Mouse (Mus musculus): ENCODE measurements around the gene Rasal2. TPM values are rescaled to one million over a fixed set of nuclear protein-coding genes. Genes with fewer than 3 reads are reported as not detected.

Gene Rasal2
- total and polyA plus RNA-seq, 3 experiments: 1.5 to 2.6 (median 1.7) TPM

DNA sequence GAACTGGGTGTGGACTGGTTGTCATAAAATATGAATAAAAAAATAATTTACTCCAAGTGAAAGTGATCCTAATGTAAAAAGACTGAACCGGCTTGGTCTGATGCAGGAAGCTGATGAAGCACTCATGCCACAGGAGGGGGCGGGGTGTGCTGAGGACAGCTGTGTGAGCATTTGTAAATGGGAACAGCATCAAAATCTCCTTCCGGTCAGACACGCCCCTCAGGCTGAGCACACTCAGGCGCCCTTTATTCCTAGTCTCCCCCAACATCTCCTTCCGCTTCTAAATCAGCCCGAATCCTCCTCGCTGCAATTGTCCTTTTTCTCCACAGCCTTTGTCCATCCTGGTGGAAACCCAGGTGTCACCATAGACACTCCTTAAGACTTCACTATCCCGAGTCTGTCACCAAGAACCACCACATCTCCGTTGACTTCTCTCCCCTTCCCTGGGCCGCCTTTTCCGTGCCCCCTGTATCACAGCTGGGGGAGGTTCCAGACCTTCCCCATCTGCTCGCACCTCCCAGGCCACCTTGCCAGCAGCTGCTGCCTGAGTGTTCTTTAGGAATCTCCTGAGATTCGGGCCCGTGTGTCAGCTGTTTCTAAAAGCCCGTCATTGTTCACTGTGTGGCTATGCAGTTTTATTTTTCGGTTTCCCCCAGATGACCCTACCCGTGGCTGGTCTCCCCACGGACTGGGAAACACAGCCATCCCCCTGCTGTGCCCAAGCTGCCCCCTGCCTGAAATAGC lies 311.1 kb downstream of the Rasal2 start:
- dilution Hi-C loops (cut with MboI; ENCODE audit: extremely low pct_ligation_motif_present, extremely low pct_unique_long_range_greater_than_20kb, low sequenced_read_pairs) (no loop called here), in situ Hi-C loops (cut with MboI; ENCODE audit: low pct_ligation_motif_present, low pct_unique_long_range_greater_than_20kb, low sequenced_read_pairs) (no loop called here)
- no peak overlapping the region for H3K27ac ChIP-seq (ENCODE audit: insufficient read depth, low read depth)
- no peaks in the 10 kb centered on the region for H3K27me3 ChIP-seq (replicated peaks)
- DNase-seq (ENCODE audit: extremely low read depth): peak; percentile 73
- H3K9ac ChIP-seq (ENCODE audit: insufficient read depth, low read depth): peak overlapping the region; percentile 68
- peak overlapping the region; percentile 17 to 29 (median 24) for H3K4me3 ChIP-seq (replicated peaks in 1 of 3; ENCODE audit: low read depth in 2 of 3, low read length in 2 of 3, poor library complexity in 1 of 3)
- H3K36me3 ChIP-seq (replicated peaks in 1 of 2; ENCODE audit: control insufficient read depth in 1 of 2, insufficient read depth in 1 of 2, low read length in 1 of 2): no peaks in the 10 kb centered on the region
- H3K4me2 ChIP-seq (ENCODE audit: insufficient read depth, low read depth, poor library complexity, severe bottlenecking): peak overlapping the region; percentile 78; the same call in 1 of the 2 replicates
- peaks cover 4 to 21% of the 10 kb centered on the region in 2 experiments for H3K4me1 ChIP-seq (ENCODE audit: control insufficient read depth in 1 of 2, insufficient read depth in 2 of 2)
- peak; percentile 77 for TF ChIP-seq MXI1 (IDR thresholded peaks at IDR 0.05; ENCODE audit: low read depth, low read length)
- TF ChIP-seq ELF1 (IDR thresholded peaks at IDR 0.05; ENCODE audit: low read depth, low read length): peak; percentile 71; the same call in 1 of the 2 replicates
- TF ChIP-seq MAZ (IDR thresholded peaks at IDR 0.05; ENCODE audit: low read depth, low read length): no peak
- TF ChIP-seq TCF12 (IDR thresholded peaks at IDR 0.05; ENCODE audit: low read depth, low read length): peak; percentile 47; the same call in 1 of the 2 replicates
- TF ChIP-seq HCFC1 (IDR thresholded peaks at IDR 0.05; ENCODE audit: low read depth, low read length): peak; percentile 49
- no peak for TF ChIP-seq USF2 (conservative IDR thresholded peaks at IDR 0.05; ENCODE audit: low read depth, low read length)
- TF ChIP-seq IRF4 (IDR thresholded peaks at IDR 0.05; ENCODE audit: low read depth, low read length): peak; percentile 7; the same call in 1 of the 2 replicates
- peak; percentile 91 for TF ChIP-seq SIN3A (IDR thresholded peaks at IDR 0.05; ENCODE audit: low read length)
- TF ChIP-seq ETS1 (conservative IDR thresholded peaks at IDR 0.05; ENCODE audit: low read depth, low read length): peak; percentile 48
- TF ChIP-seq SMC3 (IDR thresholded peaks at IDR 0.05; ENCODE audit: low read depth, low read length): no peak
- TF ChIP-seq BHLHE40 (IDR thresholded peaks at IDR 0.05; ENCODE audit: low read depth, low read length): peak; percentile 35; the same call in 1 of the 2 replicates
- no peaks in the 10 kb centered on the region for H3K79me2 ChIP-seq (replicated peaks; ENCODE audit: control insufficient read depth, extremely low read depth, insufficient read depth, poor library complexity, severe bottlenecking)
- H3K9me3 ChIP-seq (replicated peaks; ENCODE audit: low read length): no peaks in the 10 kb centered on the region

- Histone ChIP-seq H3K27me3 (replicated peaks) (no peaks in the 10 kb centered on the region), H3K36me3 (replicated peaks in 1 of 2; ENCODE audit: control insufficient read depth in 1 of 2, insufficient read depth in 1 of 2, low read length in 1 of 2) (no peaks in the 10 kb centered on the region), H3K4me2 (ENCODE audit: insufficient read depth, low read depth, poor library complexity, severe bottlenecking) (no peak overlapping the region), H3K9me3 (replicated peaks; ENCODE audit: low read length) (no peaks in the 10 kb centered on the region), H3K4me3 (replicated peaks in 1 of 3; ENCODE audit: low read depth in 2 of 3, low read length in 2 of 3, poor library complexity in 1 of 3) (no peak overlapping the region), H3K9ac (ENCODE audit: insufficient read depth, low read depth) (no peak overlapping the region), H3K4me1 (ENCODE audit: control insufficient read depth in 1 of 2, insufficient read depth in 2 of 2) (peaks cover 2 to 20% of the 10 kb centered on the region in 2 experiments), H3K79me2 (replicated peaks; ENCODE audit: control insufficient read depth, extremely low read depth, insufficient read depth, poor library complexity, severe bottlenecking) (no peaks in the 10 kb centered on the region), H3K27ac (ENCODE audit: insufficient read depth, low read depth) (no peak overlapping the region)
- dilution Hi-C loops (cut with MboI; ENCODE audit: extremely low pct_ligation_motif_present, extremely low pct_unique_long_range_greater_than_20kb, low sequenced_read_pairs): no loop called here
- no peak for DNase-seq (ENCODE audit: extremely low read depth)
- no peak for TF ChIP-seq NRF1 (IDR thresholded peaks at IDR 0.05; ENCODE audit: low read depth, low read length)
- no peak for TF ChIP-seq E2F4 (IDR thresholded peaks at IDR 0.05; ENCODE audit: insufficient replicate concordance, low read depth, low read length)
- TF ChIP-seq POLR2A (IDR thresholded peaks at IDR 0.05; ENCODE audit: low read depth, low read length): no peak
- TF ChIP-seq JUND (conservative IDR thresholded peaks at IDR 0.05; ENCODE audit: low read depth, low read length): no peak
- TF ChIP-seq RAD21 (IDR thresholded peaks at IDR 0.05; ENCODE audit: low read depth, low read length): no peak
- TF ChIP-seq BHLHE40 (IDR thresholded peaks at IDR 0.05; ENCODE audit: low read depth, low read length): peak; percentile 50; the same call in 1 of the 2 replicates
- no peak for TF ChIP-seq ZC3H11A (IDR thresholded peaks at IDR 0.05; ENCODE audit: low read depth, low read length)
- peak; percentile 57 for TF ChIP-seq IRF4 (IDR thresholded peaks at IDR 0.05; ENCODE audit: low read depth, low read length)
- 0 out of 2 replicates have a peak, but pooled peaks have one; percentile 11 for TF ChIP-seq TCF12 (IDR thresholded peaks at IDR 0.05; ENCODE audit: low read depth, low read length)
- TF ChIP-seq SMC3 (IDR thresholded peaks at IDR 0.05; ENCODE audit: low read depth, low read length): no peak
- no peak for TF ChIP-seq CTCF (conservative IDR thresholded peaks at IDR 0.05 in 1 of 2, IDR thresholded peaks at IDR 0.05 in 1 of 2; ENCODE audit: low read depth in 2 of 2, low read length in 2 of 2)
- TF ChIP-seq PAX5 (IDR thresholded peaks at IDR 0.05; ENCODE audit: low read length): no peak
- TF ChIP-seq USF1 (IDR thresholded peaks at IDR 0.05; ENCODE audit: low read depth, low read length): no peak
- TF ChIP-seq EP300 (IDR thresholded peaks at IDR 0.05; ENCODE audit: low read length): peak; percentile 37; the same call in 1 of the 2 replicates
- TF ChIP-seq POLR2AphosphoS2 (IDR thresholded peaks at IDR 0.05; ENCODE audit: low read depth, low read length): no peak
- no peak for TF ChIP-seq UBTF (IDR thresholded peaks at IDR 0.05; ENCODE audit: low read depth, low read length)
- TF ChIP-seq HCFC1 (IDR thresholded peaks at IDR 0.05; ENCODE audit: low read depth, low read length): no peak
- no peak for TF ChIP-seq ETS1 (conservative IDR thresholded peaks at IDR 0.05; ENCODE audit: low read depth, low read length)
- no peak for TF ChIP-seq ZMIZ1 (IDR thresholded peaks at IDR 0.05; ENCODE audit: low read depth, low read length)
- peak; percentile 57; the same call in 1 of the 2 replicates for TF ChIP-seq MAX (IDR thresholded peaks at IDR 0.05; ENCODE audit: low read length)
- TF ChIP-seq ZKSCAN1 (IDR thresholded peaks at IDR 0.05; ENCODE audit: borderline replicate concordance, low read depth, low read length): no peak
- TF ChIP-seq MXI1 (IDR thresholded peaks at IDR 0.05; ENCODE audit: low read depth, low read length): no peak
- in situ Hi-C loops (cut with MboI; ENCODE audit: low pct_ligation_motif_present, low pct_unique_long_range_greater_than_20kb, low sequenced_read_pairs): no loop called here
Measured at GRCm38 (mm10) chr1:157095534-157095933, 316.9 kb downstream of the Rasal2 start.

Measured in CH12.LX (cell line).